Mouse (Mus musculus): ENCODE data around the gene Sh2d5.

GRCm38 (mm10) chr4:138252231-138252630, 2.0 kb downstream of the Sh2d5 start:
- TF ChIP-seq CTCF (conservative IDR thresholded peaks at IDR 0.05; ENCODE audit: insufficient read depth, insufficient read length, low read depth, low read length) (no peak), POLR2A (IDR thresholded peaks at IDR 0.05; ENCODE audit: low read depth, low read length) (no peak)
